Mouse (Mus musculus) brain, embryonic 14.5 days (tissue): Measurements from ENCODE around the gene Ephb2.

Experiments used
- CTCF ChIP-seq: fragments of 200-500 bp; IDR thresholded peaks from 2 replicates; pipeline ENCODE4 v1.5.1; 2012; ENCODE audit warnings: inconsistent platforms, mild to moderate bottlenecking, moderate library complexity, borderline replicate concordance; ENCODE audit not compliant: insufficient read depth, insufficient read length; ENCODE audit errors: extremely low read depth
- POLR2A ChIP-seq: fragments of 200-500 bp; IDR thresholded peaks from 2 replicates; pipeline ENCODE4 v1.6.1; 2012; ENCODE audit warnings: mild to moderate bottlenecking, inconsistent platforms, borderline replicate concordance; ENCODE audit not compliant: poor library complexity, insufficient read depth, insufficient read length, severe bottlenecking; ENCODE audit errors: extremely low read depth

DNA sequence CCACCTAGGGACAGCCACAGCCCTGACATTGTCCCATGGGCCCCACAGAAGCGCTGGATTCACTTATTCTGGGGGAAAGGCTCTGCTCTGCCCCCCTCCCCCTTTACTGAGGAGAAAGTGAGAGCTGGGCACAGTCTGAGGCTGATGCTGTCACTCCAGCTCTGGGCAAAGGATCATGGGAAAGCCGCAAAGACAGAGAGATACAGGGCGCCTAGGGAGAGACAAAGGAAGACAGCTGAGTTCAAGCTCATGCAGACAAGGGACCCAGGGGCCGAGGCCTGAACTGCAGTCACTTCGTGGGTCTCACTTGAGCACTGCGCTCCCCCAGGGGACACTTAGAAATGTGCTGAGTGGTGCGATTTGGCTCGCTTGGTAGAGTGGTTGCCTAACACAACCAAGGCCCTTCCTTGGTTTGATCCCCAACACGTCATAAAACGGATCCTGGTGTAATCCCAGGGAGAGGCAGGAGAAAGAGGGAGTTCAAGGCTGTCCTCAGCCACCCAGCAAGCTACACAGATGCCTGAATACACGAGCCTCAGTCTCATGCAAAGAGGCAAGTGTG lies 28.3 kb downstream of the Ephb2 start:
- TF ChIP-seq POLR2A (no peak), CTCF (no peak)
